16 mouse cellular contexts compared by ENCODE assay signal in the genomic region with DNA sequence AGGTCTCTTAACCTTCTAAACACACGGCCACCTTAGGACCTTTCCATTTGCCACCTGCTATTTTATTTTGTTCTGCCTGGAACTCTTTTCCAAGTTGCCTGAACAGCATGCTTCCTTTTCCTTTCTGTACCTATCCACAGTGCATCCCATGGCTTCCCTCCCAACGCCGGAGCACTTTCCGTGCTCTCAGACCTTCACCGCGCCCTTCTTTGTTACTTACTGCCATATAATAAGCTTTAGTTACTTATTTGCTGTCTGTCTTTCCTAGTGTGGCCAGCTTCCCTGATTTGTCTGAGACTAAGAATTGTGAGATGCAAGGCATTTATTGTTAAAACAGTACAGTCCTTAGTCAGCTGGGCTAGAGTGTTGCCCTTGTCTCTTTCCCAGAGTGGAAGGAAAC.
"Had no signal": no experiment of that assay in that cellular context is flagged by ENCODE, and none has a peak within 500 bp of the region (broad histone marks: within the 10 kb centered on the region; RNA-seq: fewer than 3 reads in every experiment).

No protein-coding gene starts in this region.

- H3K27me3 ChIP-seq: liver, embryonic 13.5 days; megakaryocyte, embryonic 14.5 days; midbrain, embryonic 13.5 days; neural tube, embryonic 13.5 days had no signal

- DNase-seq: kidney, adult 8-10 months; kidney, postnatal 14 days; kidney, postnatal 4 days; layer of hippocampus, adult 9-11 months; liver, embryonic 13.5 days; lung, adult 2 months; retina, postnatal 1 day; right cerebral cortex, postnatal 25 days; thymus, postnatal 25 days had no signal

- ATAC-seq: midbrain, embryonic 13.5 days; midbrain, embryonic 16.5 days had no signal

- H3K4me1 ChIP-seq: midbrain, embryonic 10.5 days; midbrain, embryonic 13.5 days; neural tube, embryonic 13.5 days had no signal

- H3K4me3 ChIP-seq: layer of hippocampus, adult 2 months; liver, embryonic 13.5 days; midbrain, embryonic 10.5 days; midbrain, embryonic 13.5 days; myocyte; neural tube, embryonic 13.5 days had no signal

- H3K36me3 ChIP-seq: liver, embryonic 13.5 days; midbrain, embryonic 10.5 days; midbrain, embryonic 13.5 days; neural tube, embryonic 13.5 days had no signal

- H3K27ac ChIP-seq: layer of hippocampus, adult 2 months; liver, embryonic 13.5 days; midbrain, embryonic 10.5 days; midbrain, embryonic 13.5 days; neural tube, embryonic 13.5 days had no signal
